Comparison of ENCODE assay signal across 9 mouse cellular contexts in the genomic region with DNA sequence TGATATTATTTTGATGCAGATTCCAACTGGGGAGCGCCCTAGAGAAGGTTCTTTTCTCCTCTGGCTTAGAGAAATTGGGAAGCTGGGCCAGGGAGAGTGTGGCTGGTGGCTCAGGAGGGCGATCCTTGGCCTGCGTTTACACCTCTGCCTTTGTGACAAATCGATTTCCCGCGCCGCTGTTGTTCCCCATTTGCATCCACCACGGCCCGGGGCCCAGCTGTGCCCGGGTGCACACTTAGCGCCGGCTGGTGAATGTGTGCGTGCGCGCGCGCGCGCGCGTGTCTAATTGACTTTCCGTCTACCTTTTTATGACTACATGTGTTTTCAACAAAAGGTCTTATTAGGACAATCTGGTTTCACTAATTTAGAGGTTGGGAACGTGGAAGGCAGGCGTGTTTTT. TPM values are rescaled to one million over a fixed set of nuclear protein-coding genes. Genes with fewer than 3 reads are reported as not detected.
A peak's percentile ranks its signal among the peaks of the same experiment; 100 is the strongest.
DNase-seq lines count a peak whose midpoint lies in the region; ATAC-seq and TF ChIP-seq lines count a peak whose summit lies in the region.
"Had no signal": no experiment of that assay in that cellular context is flagged by ENCODE, and none has a peak within 500 bp of the region (broad histone marks: within the 10 kb centered on the region; RNA-seq: fewer than 3 reads in every experiment).

No protein-coding gene starts in this region.

- H3K9me3 ChIP-seq in heart, postnatal 0 days (replicated peaks; ENCODE audit: control insufficient read depth, low read length): no peaks in the 10 kb centered on the region
- no peaks in the 10 kb centered on the region for H3K9me3 ChIP-seq in embryonic facial prominence, embryonic 14.5 days (ENCODE audit: control insufficient read depth, low read length)
- H3K9me3 ChIP-seq in limb, embryonic 10.5 days (replicated peaks): no peaks in the 10 kb centered on the region
- no peaks in the 10 kb centered on the region for H3K9me3 ChIP-seq in neural tube, embryonic 13.5 days

- no peak overlapping the region for H3K9ac ChIP-seq in heart, postnatal 0 days (replicated peaks; ENCODE audit: low read depth, low read length)
- H3K9ac ChIP-seq in embryonic facial prominence, embryonic 14.5 days (ENCODE audit: low read depth, low read length): peak overlapping the region; percentile 100
- H3K9ac ChIP-seq in neural tube, embryonic 13.5 days: no peak overlapping the region

- DNase-seq in heart, postnatal 0 days (ENCODE audit: low spot score): no peak
- no peak for DNase-seq in heart, adult 18-20 months
- peak; percentile 64 for DNase-seq in embryonic facial prominence, embryonic 14.5 days (ENCODE audit: low spot score)
- peak; percentile 88 for DNase-seq in limb, embryonic 10.5 days (ENCODE audit: low spot score)
- DNase-seq in left cerebral cortex, postnatal 25 days (ENCODE audit: low spot score in 2 of 2): no peak
- DNase-seq in lung, postnatal 10 days: no peak
- no peak for DNase-seq in T-cell, adult 2 months (ENCODE audit: low spot score)

- WGBS in heart, postnatal 0 days: 20% methylated on average over 24 of the region's 24 CpGs
- WGBS in embryonic facial prominence, embryonic 14.5 days: 7% methylated on average over 24 of the region's 24 CpGs
- 1% methylated on average over 24 of the region's 24 CpGs for WGBS in limb, embryonic 10.5 days
- 1% methylated on average over 24 of the region's 24 CpGs for WGBS in neural tube, embryonic 13.5 days

- no peaks in the 10 kb centered on the region for H3K36me3 ChIP-seq in heart, postnatal 0 days (replicated peaks; ENCODE audit: control insufficient read depth, insufficient read depth, low read length)
- peaks cover 32% of the 10 kb centered on the region for H3K36me3 ChIP-seq in embryonic facial prominence, embryonic 14.5 days (ENCODE audit: control insufficient read depth, insufficient read depth, low read length)
- peaks cover 69% of the 10 kb centered on the region for H3K36me3 ChIP-seq in limb, embryonic 10.5 days
- no peaks in the 10 kb centered on the region for H3K36me3 ChIP-seq in neural tube, embryonic 13.5 days

- no peak for TF ChIP-seq EP300 in heart, postnatal 0 days (IDR thresholded peaks at IDR 0.05; ENCODE audit: low read depth)

- no peak overlapping the region for H3K27ac ChIP-seq in heart, postnatal 0 days (ENCODE audit: low read depth)
- peak overlapping the region; percentile 99 for H3K27ac ChIP-seq in embryonic facial prominence, embryonic 14.5 days (replicated peaks; ENCODE audit: low read depth, low read length)
- peak overlapping the region; percentile 99 for H3K27ac ChIP-seq in limb, embryonic 10.5 days
- H3K27ac ChIP-seq in neural tube, embryonic 13.5 days (replicated peaks): no peak overlapping the region

- ATAC-seq in heart, postnatal 0 days (ENCODE audit: insufficient read depth, low read depth): no peak
- no peak for ATAC-seq in embryonic facial prominence, embryonic 14.5 days (ENCODE audit: low read depth)
- ATAC-seq in neural tube, embryonic 13.5 days (ENCODE audit: low read depth): 0 out of 2 replicates have a peak, but pooled peaks have one; percentile 48

- peak overlapping the region; percentile 29 for H3K4me3 ChIP-seq in heart, postnatal 0 days (ENCODE audit: low read depth, low read length)
- H3K4me3 ChIP-seq in embryonic facial prominence, embryonic 14.5 days (ENCODE audit: low read depth, low read length): peak overlapping the region; percentile 86
- peak overlapping the region; percentile 76 for H3K4me3 ChIP-seq in limb, embryonic 10.5 days
- H3K4me3 ChIP-seq in neural tube, embryonic 13.5 days: peak overlapping the region; percentile 19
- H3K4me3 ChIP-seq: erythroblast, embryonic 14.5 days had no signal

- TF ChIP-seq CTCF in heart, postnatal 0 days (IDR thresholded peaks at IDR 0.05; ENCODE audit: low read depth): no peak

- peak overlapping the region; percentile 53 for H3K4me2 ChIP-seq in heart, postnatal 0 days (ENCODE audit: low read depth, low read length)
- H3K4me2 ChIP-seq in embryonic facial prominence, embryonic 14.5 days (ENCODE audit: low read depth, low read length): peak overlapping the region; percentile 58
- H3K4me2 ChIP-seq in neural tube, embryonic 13.5 days: peak overlapping the region; percentile 52

- peaks cover 37% of the 10 kb centered on the region for H3K27me3 ChIP-seq in heart, postnatal 0 days (ENCODE audit: control insufficient read depth, insufficient read depth, low read length)
- H3K27me3 ChIP-seq in embryonic facial prominence, embryonic 14.5 days (replicated peaks; ENCODE audit: control insufficient read depth, insufficient read depth, low read length): no peaks in the 10 kb centered on the region; the same call in 1 of the 2 replicates
- no peaks in the 10 kb centered on the region for H3K27me3 ChIP-seq in limb, embryonic 10.5 days (ENCODE audit: low read depth, poor library complexity, severe bottlenecking)
- peaks cover 99% of the 10 kb centered on the region for H3K27me3 ChIP-seq in neural tube, embryonic 13.5 days

- H3K4me1 ChIP-seq in heart, postnatal 0 days (ENCODE audit: control insufficient read depth, insufficient read depth): peaks cover 6% of the 10 kb centered on the region; the same call in 1 of the 2 replicates
- peaks cover 23% of the 10 kb centered on the region for H3K4me1 ChIP-seq in embryonic facial prominence, embryonic 14.5 days (ENCODE audit: control insufficient read depth, insufficient read depth, low read length)
- peaks cover 49% of the 10 kb centered on the region for H3K4me1 ChIP-seq in limb, embryonic 10.5 days
- H3K4me1 ChIP-seq in neural tube, embryonic 13.5 days (replicated peaks): peaks cover 44% of the 10 kb centered on the region

- intact Hi-C loops in left cerebral cortex, postnatal 25 days (cut with DNase I): loop anchor here (5.0 kb wide), 1 partner anchor 156 kb away; no protein-coding TSS in a partner anchor

RNA-seq across cellular contexts. Expression of gene Prrx1, which starts 4.9 kb away (rescaled TPM):
- 7.1 and 10.3 TPM in 2 replicates for total RNA-seq in heart, postnatal 0 days (2014; rRNA removed; ENCODE audit: low replicate concordance)
- polyA plus RNA-seq in heart, postnatal 0 days (2015; fragmentation: Nextera tagmentation; extraction: Ambion mirVana): 10.5 and 10.9 TPM in 2 replicates
- 10 to 100 TPM; 26.3 to 30.7 TPM for total RNA-seq in heart, adult 18-20 months (2021)
- 100 and 105 TPM in 2 replicates for polyA plus RNA-seq in embryonic facial prominence, embryonic 14.5 days (2014; fragmentation: Nextera tagmentation; extraction: Ambion mirVana)
- 169 and 219 TPM in 2 replicates for polyA plus RNA-seq in limb, embryonic 10.5 days (2016; fragmentation: Nextera tagmentation; extraction: Ambion mirVana)
- 5.6 and 13.7 TPM in 2 replicates for polyA plus RNA-seq in neural tube, embryonic 13.5 days (2015; fragmentation: Nextera tagmentation; extraction: Ambion mirVana)
- total RNA-seq in left cerebral cortex, postnatal 25 days (2021): 1 to 10 TPM; 5.5 TPM
- polyA plus RNA-seq: erythroblast, embryonic 14.5 days had no signal

Comparison
In these comparisons a context has a peak if more than half of its experiments do, and no peak if none do; other contexts are left out.
1. DNase-seq: peak in embryonic facial prominence, embryonic 14.5 days (single experiment) and limb, embryonic 10.5 days (single experiment); none in heart, postnatal 0 days (single experiment), heart, adult 18-20 months (0 of 2), left cerebral cortex, postnatal 25 days (0 of 2), lung, postnatal 10 days (single experiment) and T-cell, adult 2 months (single experiment).
2. H3K27ac ChIP-seq: peak in embryonic facial prominence, embryonic 14.5 days (single experiment) and limb, embryonic 10.5 days (single experiment); none in heart, postnatal 0 days (single experiment) and neural tube, embryonic 13.5 days (single experiment).
3. H3K4me3 ChIP-seq: peak in every context shown above with its lines; median percentile 86 in embryonic facial prominence, embryonic 14.5 days; 76 in limb, embryonic 10.5 days; 29 in heart, postnatal 0 days; 19 in neural tube, embryonic 13.5 days.
4. Peak in every context shown above with its lines, with median percentiles within 50 percentile points of each other: H3K4me2 ChIP-seq.